Mouse (Mus musculus): Measurements from ENCODE around the gene Epor. TPM values are rescaled to one million over a fixed set of nuclear protein-coding genes. Genes with fewer than 3 reads are reported as not detected.
A peak's percentile ranks its signal among the peaks of the same experiment; 100 is the strongest.

Epor gene
- polyA plus RNA-seq, 1 experiment = 80.2 TPM

GRCm38 (mm10) chr9:21958372-21958771 is 4.9 kb downstream of the Epor start:
- H3K4me1 ChIP-seq (ENCODE audit: control insufficient read depth) = peaks cover 69% of the 10 kb centered on the region
- TF ChIP-seq TAL1 (IDR thresholded peaks at IDR 0.05; ENCODE audit: low read length) (no peak), GATA1 (IDR thresholded peaks at IDR 0.05; ENCODE audit: low read length) (no peak)

DNA sequence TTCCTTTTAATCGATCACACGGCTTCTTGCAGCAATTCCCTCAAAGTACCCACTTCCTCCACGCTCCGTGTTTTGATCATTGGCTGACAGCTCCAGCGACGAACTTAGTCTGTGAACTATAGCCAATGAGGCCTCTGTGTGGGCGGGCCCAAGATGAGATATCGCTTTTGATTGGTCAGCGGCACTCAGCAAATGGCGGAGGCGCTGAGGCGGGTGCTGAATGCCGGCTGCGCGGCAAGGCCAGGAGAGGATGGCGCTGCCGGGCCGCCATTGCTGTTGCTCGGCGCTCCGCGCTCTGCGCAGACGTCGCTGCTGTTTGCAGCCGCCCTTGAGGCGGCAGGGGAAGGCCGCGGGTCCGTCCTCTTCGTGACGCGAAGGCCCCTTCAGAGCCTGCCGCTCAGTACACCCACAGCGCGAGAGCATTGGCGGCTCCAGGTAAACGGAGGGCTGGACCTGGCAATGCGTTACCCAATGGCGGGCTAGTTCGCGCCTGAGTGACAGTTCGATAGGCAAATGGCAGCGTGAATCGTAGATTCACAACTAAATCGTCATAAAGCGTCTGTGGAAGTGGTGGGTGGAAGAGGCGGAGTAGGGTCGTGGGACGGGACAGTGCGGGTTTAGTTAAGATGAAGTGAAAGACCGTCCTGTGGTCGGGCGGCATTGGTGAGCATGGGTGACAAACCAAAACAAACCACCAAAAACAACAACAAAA is 7.6 kb downstream of the Epor start, which contains the start of gene Swsap1:
Gene Swsap1, plus strand, starts transcription at position 186 of the 712 bp plus-strand sequence.
- H3K4me3 ChIP-seq (replicated peaks) = peak within 1 kb of the TSS; percentile 73
- peaks cover 59% of the 10 kb centered on the region for H3K4me1 ChIP-seq (ENCODE audit: control insufficient read depth)
- peaks cover 5% of the 10 kb centered on the region; the same call in 1 of the 2 replicates for H3K27me3 ChIP-seq (ENCODE audit: control insufficient read depth)
- TF ChIP-seq TAL1 (IDR thresholded peaks at IDR 0.05; ENCODE audit: low read length) (no peak), GATA1 (IDR thresholded peaks at IDR 0.05; ENCODE audit: low read length) (no peak)
- peaks cover 2% of the 10 kb centered on the region; the same call in 1 of the 2 replicates for H3K9me3 ChIP-seq (ENCODE audit: control insufficient read depth, low read length)
- peaks cover 44% of the 10 kb centered on the region for H3K36me3 ChIP-seq (ENCODE audit: control insufficient read depth)

More at GRCm38 (mm10) chr9:21958372-21958771, 4.9 kb downstream of the Epor start:
- Histone ChIP-seq H3K36me3 (ENCODE audit: control insufficient read depth) (peaks cover 69% of the 10 kb centered on the region), H3K9me3 (ENCODE audit: control insufficient read depth, low read length) (no peaks in the 10 kb centered on the region), H3K4me3 (replicated peaks) (peak overlapping the region; percentile 99), H3K27me3 (ENCODE audit: control insufficient read depth) (peaks cover 5% of the 10 kb centered on the region; the same call in 1 of the 2 replicates)

DNA sequence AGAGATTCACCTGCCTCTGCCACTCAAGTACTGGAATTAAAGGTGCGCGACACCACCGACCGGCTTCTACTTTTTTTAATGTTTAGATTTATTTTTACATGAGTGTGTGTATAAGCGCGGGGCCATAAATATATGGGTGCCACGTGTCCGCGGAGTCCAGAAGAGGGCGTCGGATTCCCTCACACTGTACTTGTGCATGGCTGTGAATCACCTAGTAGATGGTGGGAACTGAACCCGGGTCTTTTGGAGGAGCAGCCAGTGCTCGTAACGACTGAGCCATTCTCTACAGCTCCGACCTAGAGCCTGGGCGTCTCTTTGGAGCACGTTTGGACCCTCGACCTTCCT is 8.1 kb downstream of the Epor start:
- peaks cover 5% of the 10 kb centered on the region; the same call in 1 of the 2 replicates for H3K27me3 ChIP-seq (ENCODE audit: control insufficient read depth)
- peak overlapping the region; percentile 73 for H3K4me3 ChIP-seq (replicated peaks)
- peaks cover 39% of the 10 kb centered on the region for H3K36me3 ChIP-seq (ENCODE audit: control insufficient read depth)
- H3K9me3 ChIP-seq (ENCODE audit: control insufficient read depth, low read length) = peaks cover 2% of the 10 kb centered on the region; the same call in 1 of the 2 replicates
- no peak for TF ChIP-seq GATA1 (IDR thresholded peaks at IDR 0.05; ENCODE audit: low read length)
- no peak for TF ChIP-seq TAL1 (IDR thresholded peaks at IDR 0.05; ENCODE audit: low read length)
- H3K4me1 ChIP-seq (ENCODE audit: control insufficient read depth) = peaks cover 53% of the 10 kb centered on the region

GRCm38 (mm10) chr9:21954635-21955034 is 8.7 kb downstream of the Epor start:
- TF ChIP-seq GATA1 (IDR thresholded peaks at IDR 0.05; ENCODE audit: low read length) = no peak
- TF ChIP-seq TAL1 (IDR thresholded peaks at IDR 0.05; ENCODE audit: low read length) = no peak
- Histone ChIP-seq H3K4me3 (replicated peaks) (peak overlapping the region; percentile 73), H3K27me3 (ENCODE audit: control insufficient read depth) (peaks cover 5% of the 10 kb centered on the region; the same call in 1 of the 2 replicates), H3K36me3 (ENCODE audit: control insufficient read depth) (peaks cover 33% of the 10 kb centered on the region), H3K9me3 (ENCODE audit: control insufficient read depth, low read length) (peaks cover 2% of the 10 kb centered on the region; the same call in 1 of the 2 replicates), H3K4me1 (ENCODE audit: control insufficient read depth) (peaks cover 48% of the 10 kb centered on the region)

- peaks cover 23% of the 10 kb centered on the region for H3K36me3 ChIP-seq (ENCODE audit: control insufficient read depth)
- peaks cover 2% of the 10 kb centered on the region; the same call in 1 of the 2 replicates for H3K9me3 ChIP-seq (ENCODE audit: control insufficient read depth, low read length)
- peaks cover 37% of the 10 kb centered on the region for H3K4me1 ChIP-seq (ENCODE audit: control insufficient read depth)
- peaks cover 6% of the 10 kb centered on the region for H3K27me3 ChIP-seq (ENCODE audit: control insufficient read depth)
- TF ChIP-seq TAL1 (IDR thresholded peaks at IDR 0.05; ENCODE audit: low read length) (no peak), GATA1 (IDR thresholded peaks at IDR 0.05; ENCODE audit: low read length) (no peak)
- H3K4me3 ChIP-seq (replicated peaks) = no peak overlapping the region
Observed at GRCm38 (mm10) chr9:21953600-21953999, 9.7 kb downstream of the Epor start.

- peaks cover 7% of the 10 kb centered on the region for H3K36me3 ChIP-seq (ENCODE audit: control insufficient read depth)
- peaks cover 27% of the 10 kb centered on the region for H3K4me1 ChIP-seq (ENCODE audit: control insufficient read depth)
- H3K9me3 ChIP-seq (ENCODE audit: control insufficient read depth, low read length) = peaks cover 2% of the 10 kb centered on the region; the same call in 1 of the 2 replicates
- no peak for TF ChIP-seq TAL1 (IDR thresholded peaks at IDR 0.05; ENCODE audit: low read length)
- no peak for TF ChIP-seq GATA1 (IDR thresholded peaks at IDR 0.05; ENCODE audit: low read length)
- peaks cover 23% of the 10 kb centered on the region for H3K27me3 ChIP-seq (ENCODE audit: control insufficient read depth)
- H3K4me3 ChIP-seq (replicated peaks) = no peak overlapping the region
Observed at GRCm38 (mm10) chr9:21951977-21952376, 11.3 kb downstream of the Epor start.

DNA sequence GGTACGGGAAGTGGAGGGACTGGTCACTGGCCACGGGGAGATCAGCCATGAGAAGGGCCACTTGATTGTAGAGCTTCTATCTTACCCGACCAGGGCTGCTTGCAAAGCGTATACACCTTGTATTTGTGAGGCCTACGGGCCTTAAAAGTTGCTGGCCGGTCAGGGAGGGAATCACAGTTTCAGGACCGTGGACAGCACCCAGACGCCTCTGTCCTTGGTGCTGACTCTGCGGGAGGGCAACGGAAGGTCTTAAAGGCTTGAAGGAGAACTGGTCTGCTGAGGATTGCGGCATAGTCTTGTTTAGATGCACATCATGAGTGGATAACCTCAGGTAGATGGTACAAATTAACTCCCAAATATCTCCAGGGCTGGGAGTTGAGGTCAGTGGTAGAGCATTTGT is 13.0 kb downstream of the Epor start:
- Histone ChIP-seq H3K4me3 (replicated peaks) (no peak overlapping the region), H3K9me3 (ENCODE audit: control insufficient read depth, low read length) (peaks cover 2% of the 10 kb centered on the region; the same call in 1 of the 2 replicates), H3K27me3 (ENCODE audit: control insufficient read depth) (peaks cover 28% of the 10 kb centered on the region), H3K36me3 (ENCODE audit: control insufficient read depth) (no peaks in the 10 kb centered on the region), H3K4me1 (ENCODE audit: control insufficient read depth) (peaks cover 15% of the 10 kb centered on the region)
- TF ChIP-seq TAL1 (IDR thresholded peaks at IDR 0.05; ENCODE audit: low read length) (no peak), GATA1 (IDR thresholded peaks at IDR 0.05; ENCODE audit: low read length) (no peak)

DNA sequence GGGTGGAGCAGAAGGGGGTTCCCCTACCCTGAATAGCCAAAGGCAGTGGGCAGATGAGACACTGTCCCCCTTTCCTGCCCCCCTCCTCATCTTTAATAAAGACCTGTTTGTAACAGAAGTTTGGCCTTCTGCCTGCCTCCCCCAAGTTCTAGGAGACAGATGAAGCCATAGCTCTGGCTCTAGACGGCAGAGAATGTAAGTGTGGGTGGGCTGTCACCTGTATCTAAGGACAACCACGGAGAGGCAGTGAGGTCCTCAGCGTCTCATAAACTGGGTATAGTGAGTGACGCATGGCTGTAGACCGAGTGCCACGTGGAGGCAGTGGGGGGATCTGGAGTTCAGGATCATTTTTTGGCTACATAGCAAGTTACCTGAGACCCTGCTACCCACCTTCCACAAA is 14.5 kb downstream of the Epor start:
- no peak overlapping the region for H3K4me3 ChIP-seq (replicated peaks)
- peaks cover 32% of the 10 kb centered on the region for H3K27me3 ChIP-seq (ENCODE audit: control insufficient read depth)
- TF ChIP-seq TAL1 (IDR thresholded peaks at IDR 0.05; ENCODE audit: low read length) = no peak
- no peak for TF ChIP-seq GATA1 (IDR thresholded peaks at IDR 0.05; ENCODE audit: low read length)
- no peaks in the 10 kb centered on the region for H3K36me3 ChIP-seq (ENCODE audit: control insufficient read depth)
- peaks cover 4% of the 10 kb centered on the region; the same call in 1 of the 2 replicates for H3K9me3 ChIP-seq (ENCODE audit: control insufficient read depth, low read length)
- H3K4me1 ChIP-seq (ENCODE audit: control insufficient read depth) = peaks cover 16% of the 10 kb centered on the region

GRCm38 (mm10) chr9:21948146-21948545 is 15.2 kb downstream of the Epor start:
- Histone ChIP-seq H3K4me3 (replicated peaks) (no peak overlapping the region), H3K36me3 (ENCODE audit: control insufficient read depth) (no peaks in the 10 kb centered on the region), H3K4me1 (ENCODE audit: control insufficient read depth) (peaks cover 16% of the 10 kb centered on the region), H3K27me3 (ENCODE audit: control insufficient read depth) (peaks cover 37% of the 10 kb centered on the region), H3K9me3 (ENCODE audit: control insufficient read depth, low read length) (peaks cover 10% of the 10 kb centered on the region)
- TF ChIP-seq GATA1 (IDR thresholded peaks at IDR 0.05; ENCODE audit: low read length) = no peak
- TF ChIP-seq TAL1 (IDR thresholded peaks at IDR 0.05; ENCODE audit: low read length) = no peak

Data from erythroblast, embryonic 14.5 days (primary cell).